Mouse (Mus musculus) liver, embryonic 15.5 days (tissue): ENCODE measurements around the gene 9230112D13Rik. TPM values are rescaled to one million over a fixed set of nuclear protein-coding genes. Genes with fewer than 3 reads are reported as not detected.

Experiments used
- ATAC-seq: fragments of 200-750 bp; cut with Nextera tagmentation; 2 replicates; pipeline ENCODE4 v1.8.0; 2017; ENCODE audit warnings: moderate number of reproducible peaks, mild to moderate bottlenecking, moderate library complexity; ENCODE audit not compliant: insufficient read depth
- H3K27ac ChIP-seq: fragments of 300-500 bp; sonication (generic); replicated peaks from 2 replicates; pipeline ENCODE4 v1.5.1; 2015; ENCODE audit warnings: mild to moderate bottlenecking, inconsistent platforms
- H3K27me3 ChIP-seq: fragments of 300-500 bp; sonication (generic); 2 replicates; pipeline ENCODE4 v1.6.1; 2015; ENCODE audit warnings: mild to moderate bottlenecking, inconsistent platforms
- H3K36me3 ChIP-seq: fragments of 300-500 bp; sonication (generic); replicated peaks from 2 replicates; pipeline ENCODE4 v1.6.1; 2015; ENCODE audit warnings: moderate library complexity, mild to moderate bottlenecking, inconsistent platforms
- H3K4me1 ChIP-seq: fragments of 300-500 bp; sonication (generic); replicated peaks from 2 replicates; pipeline ENCODE4 v1.6.1; 2015; ENCODE audit warnings: inconsistent platforms
- H3K4me2 ChIP-seq: fragments of 300-500 bp; sonication (generic); 2 replicates; pipeline ENCODE4 v1.6.1; 2015; ENCODE audit warnings: moderate library complexity, mild to moderate bottlenecking, inconsistent platforms
- H3K4me3 ChIP-seq: fragments of 300-500 bp; sonication (generic); replicated peaks from 2 replicates; pipeline ENCODE4 v1.5.1; 2015; ENCODE audit warnings: mild to moderate bottlenecking, inconsistent platforms
- H3K9ac ChIP-seq: fragments of 300-500 bp; sonication (generic); 2 replicates; pipeline ENCODE4 v1.6.1; 2015; ENCODE audit warnings: moderate library complexity, mild to moderate bottlenecking, inconsistent platforms
- H3K9me3 ChIP-seq: fragments of 300-500 bp; sonication (generic); replicated peaks from 2 replicates; pipeline ENCODE4 v1.6.1; 2016; ENCODE audit warnings: inconsistent platforms
- WGBS: fragments of 180-500 bp; shearing (Covaris S2); methylation state at CpG from one replicate; pipeline ENCODE4 v1.1.7; 2015; ENCODE audit warnings: mixed read lengths; ENCODE audit not compliant: insufficient replicate concordance; 5-methylcytosine and 5-hydroxymethylcytosine counted together
- polyA plus RNA-seq: library from polyadenylated mRNA; unstranded; fragments of >200 nt; fragmentation: Nextera tagmentation; extraction: Ambion mirVana; gene quantifications from 2 replicates; pipeline ENCODE4 v1.2.1, GENCODE M21; 2015

The 9230112D13Rik gene
- polyA plus RNA-seq, 1 experiment from 2014 or later = not detected

- no peak overlapping the region for H3K4me2 ChIP-seq
- H3K4me1 ChIP-seq = no peaks in the 10 kb centered on the region
- no peak overlapping the region for H3K9ac ChIP-seq
- 69% methylated on average over 8 of the region's 8 CpGs for WGBS
- H3K27ac ChIP-seq = no peak overlapping the region
- no peaks in the 10 kb centered on the region for H3K27me3 ChIP-seq
- no peak for ATAC-seq
- no peak overlapping the region for H3K4me3 ChIP-seq
- no peaks in the 10 kb centered on the region for H3K9me3 ChIP-seq
- H3K36me3 ChIP-seq = no peaks in the 10 kb centered on the region
These were observed 39.0 kb upstream of the 9230112D13Rik start for GRCm38 (mm10) chr14:34561647-34562046.

GRCm38 (mm10) chr14:34558947-34559346 lies 36.3 kb upstream of the 9230112D13Rik start:
- WGBS = 59% methylated on average over 9 of the region's 9 CpGs
- H3K4me1 ChIP-seq = no peaks in the 10 kb centered on the region
- H3K27ac ChIP-seq = no peak overlapping the region
- no peak overlapping the region for H3K9ac ChIP-seq
- H3K9me3 ChIP-seq = no peaks in the 10 kb centered on the region
- no peak overlapping the region for H3K4me2 ChIP-seq
- ATAC-seq = no peak
- H3K4me3 ChIP-seq = no peak overlapping the region
- no peaks in the 10 kb centered on the region for H3K36me3 ChIP-seq
- peaks cover 6% of the 10 kb centered on the region; the same call in 1 of the 2 replicates for H3K27me3 ChIP-seq

DNA sequence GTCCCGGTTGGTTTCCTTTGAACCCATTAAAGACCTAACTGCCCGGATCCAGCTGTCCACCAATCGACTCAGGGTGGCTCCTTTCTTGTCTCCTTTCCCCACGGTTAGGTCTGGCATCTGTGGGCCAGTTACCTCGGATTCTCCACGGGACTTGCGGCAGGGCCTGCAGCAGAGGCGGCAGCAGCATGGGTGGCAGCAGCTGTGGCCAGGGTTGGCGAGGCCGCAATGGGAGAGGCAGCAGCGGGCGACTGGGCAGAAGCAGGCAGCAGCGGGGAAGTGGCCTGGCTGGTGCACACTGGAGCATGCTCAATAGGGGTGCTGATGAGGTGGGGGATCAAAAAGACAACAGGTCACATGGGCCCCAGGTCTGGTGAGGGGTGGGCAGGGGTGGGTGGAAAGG lies 32.6 kb upstream of the 9230112D13Rik start:
- no peaks in the 10 kb centered on the region for H3K9me3 ChIP-seq
- no peaks in the 10 kb centered on the region for H3K36me3 ChIP-seq
- H3K4me1 ChIP-seq = no peaks in the 10 kb centered on the region
- H3K4me3 ChIP-seq = no peak overlapping the region
- peaks cover 31% of the 10 kb centered on the region for H3K27me3 ChIP-seq
- no peak overlapping the region for H3K9ac ChIP-seq
- H3K4me2 ChIP-seq = no peak overlapping the region
- H3K27ac ChIP-seq = no peak overlapping the region
- ATAC-seq = no peak
- WGBS = 58% methylated on average over 13 of the region's 13 CpGs

DNA sequence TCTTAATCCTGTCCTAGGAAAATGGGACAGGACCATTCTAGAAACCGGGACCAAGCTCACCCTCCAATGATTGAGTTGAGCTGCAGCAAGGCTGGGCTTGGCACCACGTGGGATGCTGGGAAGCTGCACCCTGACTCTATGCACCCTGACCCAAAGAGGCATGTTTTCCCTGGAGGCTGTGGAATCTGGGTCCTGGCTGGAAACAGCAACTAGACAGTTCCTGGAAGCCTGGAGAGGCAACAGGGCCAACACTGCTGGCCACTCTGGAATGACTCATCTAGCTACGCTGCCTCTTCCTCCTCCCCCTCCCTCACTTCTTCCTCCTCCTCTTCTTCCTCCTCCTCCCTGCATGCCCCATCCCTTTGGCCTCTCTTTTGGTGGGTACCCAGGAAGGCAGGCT lies 31.4 kb upstream of the 9230112D13Rik start:
- ATAC-seq = no peak
- H3K27me3 ChIP-seq = peaks cover 42% of the 10 kb centered on the region
- no peak overlapping the region for H3K4me3 ChIP-seq
- no peaks in the 10 kb centered on the region for H3K9me3 ChIP-seq
- H3K36me3 ChIP-seq = no peaks in the 10 kb centered on the region
- peaks cover 2% of the 10 kb centered on the region; the same call in 1 of the 2 replicates for H3K4me1 ChIP-seq
- no peak overlapping the region for H3K27ac ChIP-seq
- H3K9ac ChIP-seq = no peak overlapping the region
- WGBS = 30% methylated on average over 3 of the region's 3 CpGs
- no peak overlapping the region for H3K4me2 ChIP-seq

DNA sequence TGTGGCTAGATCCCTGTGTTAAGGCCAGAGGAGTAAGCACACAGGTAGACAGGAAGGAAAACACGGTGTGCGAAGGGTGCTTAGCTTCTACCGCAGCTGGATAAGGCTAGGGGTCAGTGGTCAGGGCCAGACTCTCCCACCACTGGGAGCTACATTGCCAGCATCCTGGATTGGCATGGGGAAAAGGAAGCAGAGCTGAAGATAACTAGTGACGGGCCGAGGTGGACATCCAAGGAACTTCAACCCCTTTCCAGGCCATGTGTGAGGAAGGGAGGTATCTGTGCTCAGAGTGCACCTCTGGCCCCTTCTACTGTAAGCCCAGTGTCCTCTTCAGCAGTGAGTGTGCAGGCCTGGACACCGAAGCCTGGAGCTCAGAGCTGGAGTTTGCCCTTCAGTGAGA lies 30.9 kb upstream of the 9230112D13Rik start:
- no peak overlapping the region for H3K4me3 ChIP-seq
- no peak overlapping the region for H3K27ac ChIP-seq
- no peaks in the 10 kb centered on the region for H3K36me3 ChIP-seq
- H3K4me1 ChIP-seq = peaks cover 8% of the 10 kb centered on the region; the same call in 1 of the 2 replicates
- H3K9me3 ChIP-seq = no peaks in the 10 kb centered on the region
- no peak for ATAC-seq
- H3K9ac ChIP-seq = no peak overlapping the region
- H3K4me2 ChIP-seq = no peak overlapping the region
- peaks cover 48% of the 10 kb centered on the region for H3K27me3 ChIP-seq
- 48% methylated on average over 6 of the region's 6 CpGs for WGBS

DNA sequence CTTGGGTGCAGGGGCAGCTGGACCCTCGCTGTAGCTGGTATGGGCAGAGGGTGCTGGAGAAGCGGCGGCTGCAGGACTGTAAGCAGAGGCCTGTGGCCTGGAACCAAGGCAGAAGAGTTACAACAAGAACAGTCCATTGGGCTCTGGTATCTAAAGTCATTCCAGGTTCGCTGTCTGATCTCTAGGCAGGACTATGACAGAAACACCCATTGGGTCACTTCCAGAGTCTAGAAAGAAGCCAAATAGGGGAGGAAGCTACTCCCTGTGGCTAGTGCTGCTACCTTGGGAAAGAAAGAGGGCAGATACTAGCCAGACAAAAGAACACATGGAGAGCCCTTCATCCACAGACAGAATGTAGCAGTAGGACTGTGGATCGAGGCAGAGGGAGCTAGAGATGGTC lies 29.6 kb upstream of the 9230112D13Rik start:
- Histone ChIP-seq H3K4me2 (no peak overlapping the region), H3K9me3 (no peaks in the 10 kb centered on the region), H3K4me3 (no peak overlapping the region), H3K36me3 (no peaks in the 10 kb centered on the region), H3K9ac (no peak overlapping the region), H3K27me3 (peaks cover 61% of the 10 kb centered on the region), H3K27ac (no peak overlapping the region), H3K4me1 (peaks cover 9% of the 10 kb centered on the region; the same call in 1 of the 2 replicates)
- WGBS = 65% methylated on average over 5 of the region's 5 CpGs
- ATAC-seq = no peak

DNA sequence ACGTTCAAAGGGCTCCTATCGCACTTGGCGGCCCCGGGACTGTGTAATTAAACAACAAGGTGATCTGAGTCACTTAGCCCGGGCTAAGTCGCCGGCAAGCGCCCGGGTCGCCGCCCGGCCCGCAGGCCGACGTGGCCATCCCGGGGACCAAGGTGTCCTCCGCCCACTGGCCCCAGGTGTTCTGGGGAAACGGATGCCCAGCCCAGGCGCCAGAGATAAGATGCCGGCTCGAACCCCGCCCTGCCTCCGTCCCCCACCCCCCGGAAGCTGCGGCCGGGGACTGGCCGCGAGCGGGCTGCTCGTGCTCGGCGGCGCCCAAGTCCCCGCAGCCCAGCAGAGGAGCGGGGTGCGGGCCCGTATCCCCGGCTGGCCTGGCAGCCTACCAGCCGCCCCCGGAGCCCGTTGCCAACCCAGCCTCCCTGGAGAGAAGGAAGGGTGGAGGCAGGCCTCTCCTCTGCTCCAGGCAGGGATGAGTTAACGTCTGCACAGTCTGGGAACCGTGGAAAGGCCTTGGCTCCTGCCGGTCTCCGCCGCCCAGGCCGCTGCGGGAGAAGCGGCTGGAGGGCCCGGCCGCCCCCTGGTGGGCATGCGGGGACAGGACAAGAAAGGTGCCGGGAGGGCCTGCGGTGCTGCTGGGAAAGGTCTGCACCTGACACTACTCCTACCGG lies 26.5 kb upstream of the 9230112D13Rik start:
- no peak overlapping the region for H3K27ac ChIP-seq
- H3K36me3 ChIP-seq = no peaks in the 10 kb centered on the region
- peak; percentile 74 for ATAC-seq

GRCm38 (mm10) chr14:34548391-34549001 lies 25.9 kb upstream of the 9230112D13Rik start:
- Histone ChIP-seq H3K4me3 (peak overlapping the region; percentile 61), H3K9me3 (no peaks in the 10 kb centered on the region), H3K4me1 (peaks cover 9% of the 10 kb centered on the region; the same call in 1 of the 2 replicates), H3K9ac (peak overlapping the region; percentile 56; the same call in 1 of the 2 replicates), H3K27ac (no peak overlapping the region), H3K27me3 (peaks cover 86% of the 10 kb centered on the region), H3K4me2 (peak overlapping the region; percentile 82), H3K36me3 (no peaks in the 10 kb centered on the region)
- ATAC-seq = 0 out of 2 replicates have a peak, but pooled peaks have one; percentile 18
- WGBS = 1% methylated on average over 27 of the region's 27 CpGs

More for the DNA sequence above, 26.5 kb upstream of the 9230112D13Rik start:
- peaks cover 9% of the 10 kb centered on the region; the same call in 1 of the 2 replicates for H3K4me1 ChIP-seq
- H3K4me2 ChIP-seq = peak overlapping the region; percentile 82
- peak overlapping the region; percentile 56; the same call in 1 of the 2 replicates for H3K9ac ChIP-seq
- peak overlapping the region; percentile 61 for H3K4me3 ChIP-seq
- no peaks in the 10 kb centered on the region for H3K9me3 ChIP-seq
- peaks cover 85% of the 10 kb centered on the region for H3K27me3 ChIP-seq
- WGBS = under 1% methylated on average over 55 of the region's 55 CpGs

DNA sequence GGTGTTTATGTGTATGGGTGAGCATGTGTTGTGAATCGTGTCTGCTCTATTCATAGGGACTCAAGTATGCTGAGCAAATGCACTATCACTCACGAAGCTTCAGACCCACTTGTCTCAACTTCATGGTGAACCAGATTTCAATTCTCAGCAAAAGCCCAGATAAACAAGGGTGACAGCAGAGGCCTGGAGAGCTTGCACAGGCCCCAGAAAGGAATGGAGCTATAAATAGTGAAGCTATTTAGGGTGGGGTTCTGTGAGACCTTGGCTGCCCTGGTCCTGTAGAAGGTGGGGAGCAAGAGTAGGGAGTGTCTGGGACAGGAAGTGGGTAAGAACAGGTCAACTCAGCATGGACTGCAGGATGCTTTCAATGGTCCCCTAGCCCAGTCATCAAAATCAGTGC lies 21.9 kb upstream of the 9230112D13Rik start:
- Histone ChIP-seq H3K27ac (no peak overlapping the region), H3K4me3 (no peak overlapping the region), H3K27me3 (peaks cover 81% of the 10 kb centered on the region), H3K4me1 (peaks cover 9% of the 10 kb centered on the region; the same call in 1 of the 2 replicates), H3K4me2 (no peak overlapping the region), H3K9me3 (no peaks in the 10 kb centered on the region), H3K36me3 (no peaks in the 10 kb centered on the region), H3K9ac (no peak overlapping the region)
- ATAC-seq = no peak
- 46% methylated on average over 2 of the region's 2 CpGs for WGBS

GRCm38 (mm10) chr14:34544001-34544400 lies 21.4 kb upstream of the 9230112D13Rik start:
- H3K9me3 ChIP-seq = no peaks in the 10 kb centered on the region
- peaks cover 6% of the 10 kb centered on the region; the same call in 1 of the 2 replicates for H3K4me1 ChIP-seq
- no peak overlapping the region for H3K4me3 ChIP-seq
- H3K4me2 ChIP-seq = no peak overlapping the region
- no peaks in the 10 kb centered on the region for H3K36me3 ChIP-seq
- H3K27me3 ChIP-seq = peaks cover 76% of the 10 kb centered on the region
- 65% methylated on average over 6 of the region's 6 CpGs for WGBS
- H3K9ac ChIP-seq = no peak overlapping the region
- no peak overlapping the region for H3K27ac ChIP-seq
- no peak for ATAC-seq

GRCm38 (mm10) chr14:34543596-34543995 lies 21.0 kb upstream of the 9230112D13Rik start:
- peaks cover 72% of the 10 kb centered on the region for H3K27me3 ChIP-seq
- H3K4me1 ChIP-seq = 0 out of 2 replicates have a peak, but pooled peaks cover 2% of the 10 kb centered on the region
- WGBS = 62% methylated on average over 6 of the region's 6 CpGs
- no peak overlapping the region for H3K4me2 ChIP-seq
- no peak overlapping the region for H3K27ac ChIP-seq
- H3K9me3 ChIP-seq = no peaks in the 10 kb centered on the region
- ATAC-seq = no peak
- H3K9ac ChIP-seq = no peak overlapping the region
- H3K36me3 ChIP-seq = no peaks in the 10 kb centered on the region
- H3K4me3 ChIP-seq = no peak overlapping the region
